Mouse (Mus musculus) small intestine, adult 2 months (tissue): ENCODE measurements around the gene Gm20388.

Experiments
- CTCF ChIP-seq: fragments of 200-500 bp; IDR thresholded peaks from 2 replicates; pipeline ENCODE4 v1.5.1; 2012; ENCODE audit warnings: low read depth, mild to moderate bottlenecking, control low read depth, inconsistent platforms, low read length, moderate library complexity, mixed read lengths; ENCODE audit not compliant: insufficient replicate concordance, insufficient read length; ENCODE audit errors: extremely low read depth
- POLR2A ChIP-seq: fragments of 200-500 bp; IDR thresholded peaks from 2 replicates; pipeline ENCODE4 v1.6.1; 2012; ENCODE audit warnings: low read depth, mild to moderate bottlenecking, control low read depth, inconsistent platforms, low read length, moderate library complexity

DNA sequence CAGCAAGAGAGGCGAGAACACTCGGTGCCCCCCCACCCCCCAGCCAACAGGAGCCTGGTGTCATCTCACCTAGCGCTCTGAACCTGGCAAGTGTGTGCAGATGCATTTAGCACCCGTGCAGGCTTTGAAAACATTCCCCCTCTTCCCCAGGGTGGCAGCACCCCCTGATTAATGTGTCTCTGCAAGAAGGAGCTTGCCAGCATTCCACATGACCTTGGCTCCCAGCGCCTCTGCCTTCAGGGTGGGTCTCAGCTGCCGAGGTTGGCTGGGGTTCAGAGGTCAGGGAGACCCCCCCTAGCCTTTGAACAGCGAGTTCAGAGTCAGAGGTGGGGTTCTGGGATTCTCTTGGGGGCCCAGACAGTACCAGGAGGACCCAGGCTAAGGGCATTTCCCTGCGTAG, 601.1 kb downstream of the Gm20388 start:
- TF ChIP-seq CTCF (no peak), POLR2A (no peak)
